Mouse (Mus musculus) ES-E14 (cell line): ENCODE data around the gene Cisd1. TPM values are rescaled to one million over a fixed set of nuclear protein-coding genes. Genes with fewer than 3 reads are reported as not detected.
"Not testable (repeated sequence)": the region's sequence is repeated elsewhere in the genome, so short reads cannot be mapped to it uniquely, and the experiment has no call there.

ENCODE experiments used
- DNase-seq: peaks from one replicate; pipeline ENCODE4 v3.0.0-alpha.2; 2013; ENCODE audit warnings: low read depth, low spot score
- H3K27ac ChIP-seq: 2 replicates; pipeline ENCODE4 v1.5.1; 2012; ENCODE audit warnings: low read depth, mild to moderate bottlenecking, low read length, moderate library complexity, mixed read lengths; ENCODE audit not compliant: poor library complexity, insufficient read depth, severe bottlenecking
- H3K36me3 ChIP-seq: 2 replicates; pipeline ENCODE4 v1.6.1; 2012; ENCODE audit warnings: mild to moderate bottlenecking, low read length, moderate library complexity, mixed read lengths; ENCODE audit not compliant: control insufficient read depth, poor library complexity, insufficient read depth, severe bottlenecking
- H3K4me1 ChIP-seq, 2 experiments: fragments of 150-350 bp in 1 of 2; sonication (generic) in 1 of 2; 2 replicates each; pipeline ENCODE4 v1.6.1; 2012; ENCODE audit warnings: low read length in 2 of 2, mild to moderate bottlenecking in 1 of 2, mixed read lengths in 1 of 2; ENCODE audit not compliant: control insufficient read depth in 2 of 2, insufficient read depth in 2 of 2, poor library complexity in 1 of 2
- H3K4me3 ChIP-seq, 2 experiments: fragments of 150-350 bp in 1 of 2; sonication (generic) in 1 of 2; 2 replicates each; pipeline ENCODE4 v1.5.1; 2012; ENCODE audit warnings: low read length in 2 of 2, low read depth in 1 of 2, mild to moderate bottlenecking in 1 of 2, mixed read lengths in 1 of 2; ENCODE audit not compliant: insufficient read depth in 1 of 2, poor library complexity in 1 of 2, severe bottlenecking in 1 of 2
- H3K9ac ChIP-seq: 2 replicates; pipeline ENCODE4 v1.6.1; 2012; ENCODE audit warnings: low read depth, mild to moderate bottlenecking, low read length, mixed read lengths; ENCODE audit not compliant: poor library complexity, insufficient read depth, severe bottlenecking
- H3K9me3 ChIP-seq: fragments of 150-350 bp; sonication (generic); 2 replicates; pipeline ENCODE4 v1.6.1; 2012; ENCODE audit warnings: low read depth, mild to moderate bottlenecking, low read length; ENCODE audit not compliant: control insufficient read depth, insufficient read depth
- CHD2 ChIP-seq: IDR thresholded peaks from 2 replicates; pipeline ENCODE4 v1.6.1; 2014; ENCODE audit warnings: mild to moderate bottlenecking, low read depth, low read length, inconsistent platforms
- HCFC1 ChIP-seq: IDR thresholded peaks from 2 replicates; pipeline ENCODE4 v1.6.1; 2012; ENCODE audit warnings: low read length, inconsistent platforms, borderline replicate concordance; ENCODE audit not compliant: insufficient read depth
- MAFK ChIP-seq: IDR thresholded peaks from 2 replicates; pipeline ENCODE4 v1.6.1; 2014; ENCODE audit warnings: mild to moderate bottlenecking, low read depth, low read length, inconsistent platforms; ENCODE audit not compliant: insufficient read depth
- ZC3H11A ChIP-seq: IDR thresholded peaks from 2 replicates; pipeline ENCODE4 v1.6.1; 2012; ENCODE audit warnings: low read depth, mild to moderate bottlenecking, inconsistent platforms, low read length, borderline replicate concordance
- ZNF384 ChIP-seq: IDR thresholded peaks from 2 replicates; pipeline ENCODE4 v1.6.1; 2012; ENCODE audit warnings: low read depth, low read length, inconsistent platforms
- in situ Hi-C, 2 experiments: fragments of 600-800 bp; cut with MboI; formaldehyde crosslinking; loops; one replicate each; pipeline ENCODE4 v1.15.1; 2025; ENCODE audit warnings: low sequenced_read_pairs in 2 of 2, inconsistent platforms in 1 of 2; ENCODE audit not compliant: unreplicated experiment in 2 of 2
- total RNA-seq: library from RNA; depleted of rRNA; stranded (reverse); fragments of 300-350 nt; gene quantifications from 2 replicates; pipeline ENCODE4 v1.2.3, GENCODE M21; 2012; rRNA removed

Gene Cisd1
- total RNA-seq = 158 and 281 TPM in 2 replicates

DNA sequence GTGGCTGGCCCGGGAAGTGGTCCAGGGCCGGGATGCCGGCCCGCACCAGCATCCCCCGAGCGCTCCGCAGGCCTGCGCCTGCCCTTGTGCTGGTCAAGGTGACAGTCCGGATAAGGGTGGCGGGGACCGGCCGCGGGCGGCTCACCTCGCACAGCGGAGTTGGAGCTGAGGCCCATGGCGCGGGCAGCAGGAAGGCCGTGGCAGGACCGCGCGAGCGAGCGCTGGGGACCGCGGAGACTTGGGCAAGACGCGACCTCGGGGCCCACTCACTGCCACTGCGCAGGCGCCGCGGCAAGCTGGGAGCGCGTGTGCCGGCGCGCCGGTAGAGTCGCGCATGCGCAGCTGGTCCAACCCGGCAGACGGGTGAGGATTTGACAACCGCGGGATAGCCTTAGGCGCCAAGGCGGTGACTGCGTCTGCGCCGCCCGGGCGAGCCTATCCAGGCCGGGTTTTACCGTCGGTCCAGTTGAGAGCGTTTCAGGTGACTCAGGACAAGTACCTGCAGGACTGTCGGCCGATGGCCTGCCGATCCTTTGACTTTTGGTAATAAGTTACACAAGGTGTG, at the start of gene Cisd1:
Cisd1 (minus strand) TSS at position 376 of the 565 bp plus-strand sequence.
- TF ChIP-seq MAFK = no peak
- TF ChIP-seq ZC3H11A = no peak
- H3K36me3 ChIP-seq = peaks cover 5% of the 10 kb centered on the region; the same call in 1 of the 2 replicates
- no peaks in the 10 kb centered on the region for H3K9me3 ChIP-seq
- in situ Hi-C loops = no loop called here
- H3K4me1 ChIP-seq = peaks cover 3 to 15% of the 10 kb centered on the region in 2 experiments; a peak in 3 of 4 replicates
- peak within 1 kb of the TSS; percentile 77 for H3K27ac ChIP-seq
- H3K9ac ChIP-seq = peak within 1 kb of the TSS; percentile 93
- peak within 1 kb of the TSS; percentile 92 for H3K4me3 ChIP-seq
- peak; percentile 88 for DNase-seq

GRCm38 (mm10) chr10:71389311-71389710, 44.6 kb upstream of the Cisd1 start:
- TF ChIP-seq ZNF384 (no peak), CHD2 (no peak), HCFC1 (no peak), ZC3H11A (no peak), MAFK (no peak)
- Histone ChIP-seq H3K9me3 (no peaks in the 10 kb centered on the region), H3K4me1 (no peaks in the 10 kb centered on the region), H3K4me3 (no peak overlapping the region), H3K36me3 (no peaks in the 10 kb centered on the region), H3K9ac (no peak overlapping the region; the same call in 1 of the 2 replicates), H3K27ac (no peak overlapping the region)
- no peak for DNase-seq
- in situ Hi-C loops = no loop called here

DNA sequence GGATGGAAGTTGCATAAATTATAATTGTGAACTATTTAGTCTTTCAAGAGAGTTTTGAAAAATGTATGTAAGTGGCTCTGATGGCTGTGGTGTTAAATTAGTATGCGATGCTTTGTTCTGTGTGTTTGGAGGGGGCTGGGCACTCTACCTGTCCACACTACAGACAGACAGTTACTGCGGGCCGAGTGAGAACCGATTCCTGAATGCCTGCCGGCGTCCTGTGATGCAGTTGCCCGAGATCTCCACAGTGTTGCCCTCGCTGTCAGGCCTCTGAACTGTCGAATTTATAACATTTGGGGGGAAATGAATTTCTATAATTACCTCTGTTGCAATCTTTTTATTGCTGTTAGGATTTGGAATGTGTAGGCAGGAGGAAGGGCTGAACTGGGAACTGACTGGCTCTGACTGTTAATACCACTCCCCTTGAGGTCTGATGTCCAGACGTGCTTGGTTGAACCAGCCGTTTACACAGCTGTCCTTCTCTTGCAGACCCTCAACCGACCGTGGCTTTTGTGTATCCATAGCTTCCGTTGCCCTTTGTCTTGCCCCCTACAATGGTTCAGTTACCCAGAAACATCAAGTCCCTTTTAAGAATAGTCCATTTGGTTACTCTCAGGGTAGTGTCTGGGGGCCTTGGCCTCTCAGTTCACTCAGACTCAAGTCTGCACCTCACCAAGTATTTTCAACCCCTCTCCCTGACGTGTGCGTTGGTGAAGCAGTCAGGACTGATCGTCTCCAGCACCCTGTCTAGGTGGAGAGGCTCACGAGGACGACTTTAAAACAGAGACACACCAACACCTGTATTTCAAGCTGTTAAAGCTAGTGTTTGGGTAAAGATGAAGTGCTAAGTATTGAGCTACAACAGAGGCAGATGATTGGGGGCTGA, 39.6 kb upstream of the Cisd1 start:
- DNase-seq = no peak
- H3K9ac ChIP-seq = no peak overlapping the region

DNA sequence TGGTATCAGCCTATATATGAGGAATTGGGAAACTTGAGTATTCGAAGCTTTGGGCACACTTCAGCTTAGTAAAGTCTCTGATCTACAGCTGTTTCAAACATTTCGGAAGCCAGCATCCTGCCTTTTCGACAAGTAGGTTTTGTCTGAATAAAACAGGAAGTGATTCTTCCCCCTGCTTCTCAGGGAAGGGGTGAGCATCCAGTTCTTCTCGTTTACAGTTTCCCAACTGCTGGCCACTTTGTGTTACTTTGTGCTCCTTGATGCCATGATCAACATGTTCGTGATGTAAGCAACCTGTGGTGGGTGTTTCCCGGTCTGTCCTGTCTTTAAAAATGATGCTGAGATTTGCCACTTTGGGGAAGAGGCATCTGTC, 38.8 kb upstream of the Cisd1 start:
- H3K4me1 ChIP-seq, H3K4me3 ChIP-seq, in situ Hi-C loops, H3K9ac ChIP-seq, H3K27ac ChIP-seq, H3K9me3 ChIP-seq, DNase-seq: not testable (repeated sequence)
- H3K36me3 ChIP-seq = peaks cover 24% of the 10 kb centered on the region

More for the DNA sequence above, 39.6 kb upstream of the Cisd1 start:
- no peak overlapping the region for H3K27ac ChIP-seq
- peaks cover 15% of the 10 kb centered on the region for H3K36me3 ChIP-seq
- in situ Hi-C loops = no loop called here
- no peak for TF ChIP-seq MAFK
- no peak for TF ChIP-seq HCFC1
- TF ChIP-seq CHD2 = no peak
- TF ChIP-seq ZNF384 = no peak
- no peak for TF ChIP-seq ZC3H11A
- H3K9me3 ChIP-seq = no peaks in the 10 kb centered on the region
- H3K4me1 ChIP-seq = no peaks in the 10 kb centered on the region; a peak in 1 of 4 replicates
- H3K4me3 ChIP-seq = no peak overlapping the region
